In genomic region chr1:87877552-87878283, GRCm38 (mm10) we compare ENCODE assay signal across 9 mouse cellular contexts. TPM values are rescaled to one million over a fixed set of nuclear protein-coding genes. Genes with fewer than 3 reads are reported as not detected.
DNase-seq lines count a peak whose midpoint lies in the region; ATAC-seq and TF ChIP-seq lines count a peak whose summit lies in the region.
"Had no signal": no experiment of that assay in that cellular context is flagged by ENCODE, and none has a peak within 500 bp of the region (broad histone marks: within the 10 kb centered on the region; RNA-seq: fewer than 3 reads in every experiment).

No protein-coding gene starts in this region.

- DNase-seq in hindbrain, postnatal 0 days (ENCODE audit: low spot score), result no peak
- no peak for DNase-seq in hindbrain, embryonic 14.5 days (ENCODE audit: low spot score)
- peak; percentile 47 for DNase-seq in thymus, postnatal 0 days (ENCODE audit: low spot score)
- DNase-seq in thymus, postnatal 4 days, result no peak
- DNase-seq in cerebellum, postnatal 4 days (ENCODE audit: low spot score in 2 of 2), result no peak
- DNase-seq in urinary bladder, postnatal 14 days (ENCODE audit: low spot score), result no peak
- DNase-seq: gastrocnemius, postnatal 10 days had no signal

- ATAC-seq in hindbrain, postnatal 0 days, result no peak
- no peak for ATAC-seq in hindbrain, embryonic 14.5 days (ENCODE audit: low FRiP score)
- no peak for ATAC-seq in embryonic facial prominence, embryonic 15.5 days (ENCODE audit: insufficient number of reproducible peaks, low FRiP score, low TSS enrichment, low read depth)
- ATAC-seq in stomach, embryonic 15.5 days (ENCODE audit: insufficient read depth, low FRiP score, low read depth), result no peak

- TF ChIP-seq CTCF in hindbrain, postnatal 0 days (IDR thresholded peaks at IDR 0.05; ENCODE audit: low read depth), result no peak

- H3K9ac ChIP-seq in hindbrain, postnatal 0 days (replicated peaks; ENCODE audit: low read length), result no peak overlapping the region
- H3K9ac ChIP-seq in hindbrain, embryonic 14.5 days, result no peak overlapping the region
- H3K9ac ChIP-seq in embryonic facial prominence, embryonic 15.5 days, result no peak overlapping the region
- no peak overlapping the region for H3K9ac ChIP-seq in stomach, embryonic 15.5 days

- peaks cover 20% of the 10 kb centered on the region; the same call in 1 of the 2 replicates for H3K4me1 ChIP-seq in hindbrain, postnatal 0 days (ENCODE audit: insufficient read depth, low read length)
- peaks cover 20% of the 10 kb centered on the region for H3K4me1 ChIP-seq in hindbrain, embryonic 14.5 days (replicated peaks; ENCODE audit: control insufficient read depth, insufficient read depth, low read length)
- H3K4me1 ChIP-seq in embryonic facial prominence, embryonic 15.5 days, result peaks cover 46% of the 10 kb centered on the region
- peaks cover 21% of the 10 kb centered on the region for H3K4me1 ChIP-seq in stomach, embryonic 15.5 days

- H3K4me2 ChIP-seq in hindbrain, postnatal 0 days (ENCODE audit: low read depth, low read length), result no peak overlapping the region
- H3K4me2 ChIP-seq in hindbrain, embryonic 14.5 days (replicated peaks), result no peak overlapping the region
- H3K4me2 ChIP-seq in embryonic facial prominence, embryonic 15.5 days (replicated peaks), result no peak overlapping the region
- H3K4me2 ChIP-seq in stomach, embryonic 15.5 days, result no peak overlapping the region

- H3K9me3 ChIP-seq in hindbrain, postnatal 0 days (ENCODE audit: low read length), result no peaks in the 10 kb centered on the region
- H3K9me3 ChIP-seq in hindbrain, embryonic 14.5 days (ENCODE audit: control insufficient read depth, low read length), result no peaks in the 10 kb centered on the region
- no peaks in the 10 kb centered on the region for H3K9me3 ChIP-seq in embryonic facial prominence, embryonic 15.5 days (replicated peaks)
- H3K9me3 ChIP-seq in stomach, embryonic 15.5 days, result no peaks in the 10 kb centered on the region

- peak overlapping the region; percentile 58 for H3K27ac ChIP-seq in hindbrain, postnatal 0 days
- no peak overlapping the region for H3K27ac ChIP-seq in hindbrain, embryonic 14.5 days
- H3K27ac ChIP-seq in embryonic facial prominence, embryonic 15.5 days (replicated peaks), result 0 out of 2 replicates have a peak overlapping the region, but pooled peaks have one; percentile 3
- peak overlapping the region; percentile 54 for H3K27ac ChIP-seq in stomach, embryonic 15.5 days

- no peaks in the 10 kb centered on the region for H3K36me3 ChIP-seq in hindbrain, postnatal 0 days (ENCODE audit: insufficient read depth, low read length)
- H3K36me3 ChIP-seq in hindbrain, embryonic 14.5 days (replicated peaks; ENCODE audit: control insufficient read depth, insufficient read depth), result peaks cover 7% of the 10 kb centered on the region; the same call in 1 of the 2 replicates
- no peaks in the 10 kb centered on the region for H3K36me3 ChIP-seq in embryonic facial prominence, embryonic 15.5 days
- no peaks in the 10 kb centered on the region for H3K36me3 ChIP-seq in stomach, embryonic 15.5 days

- WGBS in hindbrain, postnatal 0 days, result 66% methylated on average over 9 of the region's 9 CpGs
- 81% methylated on average over 9 of the region's 9 CpGs for WGBS in hindbrain, embryonic 14.5 days
- 58% methylated on average over 9 of the region's 9 CpGs for WGBS in embryonic facial prominence, embryonic 15.5 days
- 51% methylated on average over 9 of the region's 9 CpGs for WGBS in stomach, embryonic 15.5 days

- H3K4me3 ChIP-seq in hindbrain, postnatal 0 days (ENCODE audit: low read length), result no peak overlapping the region
- H3K4me3 ChIP-seq in hindbrain, embryonic 14.5 days (replicated peaks; ENCODE audit: low read length), result no peak overlapping the region
- no peak overlapping the region for H3K4me3 ChIP-seq in embryonic facial prominence, embryonic 15.5 days (replicated peaks)
- no peak overlapping the region for H3K4me3 ChIP-seq in stomach, embryonic 15.5 days (replicated peaks)

- no peaks in the 10 kb centered on the region for H3K27me3 ChIP-seq in hindbrain, postnatal 0 days (ENCODE audit: insufficient read depth, low read length)
- H3K27me3 ChIP-seq in hindbrain, embryonic 14.5 days (ENCODE audit: control insufficient read depth, insufficient read depth, low read length), result no peaks in the 10 kb centered on the region
- no peaks in the 10 kb centered on the region for H3K27me3 ChIP-seq in embryonic facial prominence, embryonic 15.5 days
- no peaks in the 10 kb centered on the region for H3K27me3 ChIP-seq in stomach, embryonic 15.5 days (replicated peaks)

RNA-seq across cellular contexts. Expression of gene Dgkd, which starts 24.6 kb away (rescaled TPM):
- total RNA-seq in hindbrain, postnatal 0 days (2014; rRNA removed), result 71.0 and 78.0 TPM in 2 replicates
- polyA plus RNA-seq in hindbrain, postnatal 0 days (2015; fragmentation: Nextera tagmentation; extraction: Ambion mirVana), result 33.5 and 36.1 TPM in 2 replicates
- polyA plus RNA-seq in hindbrain, embryonic 14.5 days (2014; fragmentation: Nextera tagmentation; extraction: Ambion mirVana), result 50.8 and 51.5 TPM in 2 replicates
- polyA plus RNA-seq in thymus, postnatal 0 days (2015; fragmentation: Nextera tagmentation; extraction: Ambion mirVana), result 73.7 and 80.7 TPM in 2 replicates
- 28.9 and 29.8 TPM in 2 replicates for polyA plus RNA-seq in embryonic facial prominence, embryonic 15.5 days (2015; fragmentation: Nextera tagmentation; extraction: Ambion mirVana)
- polyA plus RNA-seq in stomach, embryonic 15.5 days (2015; fragmentation: Nextera tagmentation; extraction: Ambion mirVana), result 25.5 and 26.1 TPM in 2 replicates
